Mouse (Mus musculus) thymus, adult 18-20 months (tissue): ENCODE measurements around the gene Rfx2.

ENCODE experiments used
- DNase-seq, 2 experiments: peaks; one replicate each; pipeline ENCODE4 v3.0.0; 2022; ENCODE audit warnings: mixed read lengths in 2 of 2

Rfx2 gene

DNA sequence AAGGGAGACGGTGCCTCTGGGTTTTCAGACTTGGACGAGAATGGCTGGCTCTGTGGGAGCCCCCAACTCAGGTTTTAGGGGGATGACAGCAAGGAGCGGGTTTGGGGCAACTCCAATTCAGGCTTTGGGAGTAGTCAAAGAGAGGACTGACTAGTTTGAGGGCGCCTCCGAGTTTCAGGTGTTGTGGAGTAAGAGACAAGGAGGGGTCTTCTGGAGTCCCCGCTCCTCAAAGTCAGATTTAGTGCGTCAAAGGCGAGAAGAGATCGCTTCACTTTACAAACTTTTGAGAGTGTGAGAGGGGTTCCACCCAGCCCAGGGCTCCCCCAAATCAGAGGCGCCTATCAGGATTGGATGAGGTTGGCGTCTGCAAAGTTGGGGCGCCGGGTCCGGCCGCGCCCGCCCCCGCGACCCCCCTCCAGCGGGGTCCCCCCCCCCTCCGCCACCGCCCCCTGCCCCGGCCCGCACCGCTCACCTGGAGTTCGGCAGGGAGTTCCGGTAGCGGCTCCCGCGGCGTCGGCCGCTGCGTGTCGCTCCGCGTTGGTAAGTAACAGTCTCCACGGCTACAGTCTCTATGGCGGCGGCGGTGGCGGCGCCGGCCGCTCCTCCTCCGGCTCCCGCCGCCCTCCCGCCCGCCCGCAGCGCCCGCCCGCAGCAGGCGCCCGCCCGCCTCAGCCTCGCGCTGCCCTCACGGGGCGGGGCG is at the start of gene Rfx2:
Gene Rfx2, minus strand, starts transcription at position 603 of the 700 bp plus-strand sequence.
- peak in 1 of 2 experiments; percentile 44 for DNase-seq

DNA sequence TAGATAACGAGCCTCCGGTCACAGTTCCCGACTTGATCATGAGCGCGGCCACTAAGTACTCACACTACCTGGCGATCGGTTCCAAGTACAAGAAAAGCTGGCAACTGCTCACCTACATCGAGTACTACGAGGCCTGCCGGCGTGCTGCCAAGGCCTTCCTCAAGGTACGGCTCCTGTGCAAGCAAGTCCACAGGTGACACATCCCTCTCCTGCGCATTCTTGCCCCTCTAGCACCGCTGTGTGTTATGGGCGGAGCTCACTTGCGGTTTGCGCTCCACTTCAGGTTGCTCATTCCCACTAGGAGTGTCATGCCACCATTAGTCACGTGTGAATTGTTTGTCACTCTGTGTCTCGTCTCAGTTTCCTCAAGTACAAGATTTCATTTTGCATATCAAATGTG is 46.6 kb upstream of the Rfx2 start:
- DNase-seq = no peak

DNA sequence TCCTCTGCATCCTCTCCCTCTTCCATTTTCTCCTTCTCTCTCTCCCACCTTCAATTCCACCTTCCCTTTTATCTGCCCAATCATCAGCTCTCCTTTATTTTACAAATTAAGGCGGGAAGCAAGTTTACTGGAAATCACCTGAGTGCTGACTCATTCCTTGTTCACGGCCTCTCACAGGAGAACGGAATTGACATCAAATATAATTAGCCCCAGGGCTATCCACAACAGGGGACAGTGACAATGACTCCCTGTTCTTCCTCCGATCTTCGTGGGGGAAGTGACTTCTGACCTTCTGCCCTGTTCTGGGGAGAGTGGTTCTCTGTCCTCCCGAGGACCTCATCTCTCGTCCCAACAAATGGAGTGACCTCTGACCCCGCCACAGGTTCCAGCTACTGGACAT is 46.2 kb upstream of the Rfx2 start:
- DNase-seq = no peak

DNA sequence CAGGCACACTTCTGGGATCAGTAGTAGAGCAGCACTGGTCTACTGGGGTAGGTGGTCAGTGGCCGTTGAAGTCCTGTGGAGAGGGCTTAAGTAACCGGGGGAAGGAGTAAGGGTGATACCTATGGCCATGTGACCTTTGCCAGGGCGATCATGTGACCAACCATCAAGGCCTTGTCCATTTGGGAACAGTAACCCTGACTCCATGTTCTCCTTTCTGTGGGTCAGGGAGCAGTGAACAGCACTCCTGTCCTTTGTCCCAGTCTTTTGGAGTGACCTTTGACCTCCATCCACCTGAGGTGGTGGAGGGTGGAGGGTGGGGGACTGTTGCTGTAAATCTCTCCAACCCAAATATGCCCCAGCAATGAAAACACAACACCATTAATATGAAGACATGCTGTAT is 45.7 kb upstream of the Rfx2 start:
- no peak for DNase-seq

DNA sequence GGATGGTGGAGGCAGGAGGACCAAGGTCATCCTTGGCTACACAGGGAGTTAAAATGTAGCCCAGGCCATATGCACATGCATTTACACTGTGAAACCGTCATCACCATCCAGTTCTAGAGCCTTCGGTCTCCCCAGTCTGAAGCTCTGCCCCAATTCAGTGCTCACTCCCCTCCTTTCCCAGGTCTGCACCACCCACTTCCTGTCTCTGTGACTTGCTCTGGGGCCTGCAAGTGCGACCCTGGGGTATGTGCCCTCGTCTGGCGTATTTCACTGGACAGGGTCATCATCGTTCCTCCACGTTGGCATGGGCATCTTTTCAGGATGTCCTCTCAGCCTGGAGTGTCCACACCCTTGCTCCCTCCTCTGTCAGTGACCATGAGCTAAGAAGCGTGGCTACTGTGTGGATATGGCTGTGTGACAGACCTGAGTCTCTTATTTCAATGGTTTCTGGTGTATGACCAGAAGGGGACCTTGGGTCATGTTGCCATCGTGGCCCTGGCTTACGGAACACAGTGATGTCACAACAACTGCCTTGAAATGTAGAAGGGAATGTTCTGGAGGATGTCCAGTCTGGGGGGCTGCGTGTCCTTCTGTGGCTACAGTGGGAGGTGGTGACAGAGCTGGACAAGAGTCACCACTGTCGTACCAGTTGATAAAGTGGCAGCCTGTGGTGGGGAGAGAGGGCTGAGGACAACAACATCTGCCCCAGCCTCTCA is 44.3 kb upstream of the Rfx2 start, which contains the start of gene 1700061G19Rik:
Gene 1700061G19Rik, plus strand, starts transcription at position 542 of the 716 bp plus-strand sequence.
- no peak for DNase-seq

DNA sequence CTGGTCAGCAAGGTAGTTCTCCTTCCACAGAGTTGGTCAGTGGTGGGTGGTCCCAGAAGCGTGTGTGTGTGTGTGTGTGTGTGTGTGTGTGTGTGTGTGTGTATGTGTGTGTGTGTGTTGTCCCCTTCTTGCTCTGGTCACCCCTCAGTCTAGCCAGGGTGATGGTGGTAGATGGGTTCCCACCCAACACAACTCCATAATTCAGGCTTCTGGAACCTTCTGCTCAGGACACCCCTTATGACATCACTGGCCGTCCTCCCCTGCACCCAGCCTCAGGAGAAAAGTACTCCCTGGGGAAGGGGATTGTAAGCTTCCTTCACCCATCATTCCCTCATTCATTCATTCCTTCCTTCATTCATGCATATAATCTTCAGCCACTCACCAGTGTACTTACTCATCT is 43.4 kb upstream of the Rfx2 start, which contains the start of gene Acsbg2:
Gene Acsbg2, minus strand, starts transcription at position 211 of the 400 bp plus-strand sequence.
- DNase-seq = no peak

DNA sequence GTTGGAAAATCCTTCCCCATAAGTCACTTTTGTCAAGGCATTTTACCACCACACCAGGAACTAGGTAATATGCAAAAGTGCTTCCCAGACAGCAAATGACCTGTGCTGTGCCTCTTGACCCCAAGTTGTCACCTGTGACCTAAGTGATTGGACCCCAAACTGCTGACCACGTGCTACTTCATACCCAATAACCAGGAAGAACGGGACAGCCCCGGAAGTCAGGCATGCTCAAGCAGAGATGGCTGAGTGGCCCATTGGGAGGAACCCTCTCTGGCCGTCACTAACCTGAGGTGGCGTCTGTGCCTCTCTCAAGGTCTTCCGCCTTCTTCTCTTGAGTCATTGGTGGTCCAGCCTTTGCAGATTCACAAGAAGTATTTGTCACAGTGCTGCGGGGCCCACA is 41.7 kb upstream of the Rfx2 start:
- DNase-seq = no peak

DNA sequence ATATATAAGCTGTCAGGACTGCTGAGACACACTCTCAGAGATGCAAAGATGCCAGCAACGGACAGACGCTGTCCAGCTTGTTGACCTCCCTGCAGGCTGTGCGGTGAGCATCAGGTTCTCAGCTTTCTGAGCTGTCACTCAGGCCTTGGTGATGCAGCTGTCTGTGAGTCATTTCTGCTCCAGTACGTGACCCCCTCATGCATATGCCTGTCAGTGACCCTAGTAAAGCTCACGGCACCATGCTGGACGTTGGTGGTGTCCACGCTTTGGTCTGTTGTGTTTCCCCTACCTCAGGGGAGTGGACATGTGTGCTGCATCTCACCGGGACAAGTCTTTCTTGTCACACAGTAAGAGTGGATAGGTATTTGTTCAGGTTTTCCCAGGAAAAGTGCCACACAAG is 41.0 kb upstream of the Rfx2 start:
- DNase-seq = no peak

DNA sequence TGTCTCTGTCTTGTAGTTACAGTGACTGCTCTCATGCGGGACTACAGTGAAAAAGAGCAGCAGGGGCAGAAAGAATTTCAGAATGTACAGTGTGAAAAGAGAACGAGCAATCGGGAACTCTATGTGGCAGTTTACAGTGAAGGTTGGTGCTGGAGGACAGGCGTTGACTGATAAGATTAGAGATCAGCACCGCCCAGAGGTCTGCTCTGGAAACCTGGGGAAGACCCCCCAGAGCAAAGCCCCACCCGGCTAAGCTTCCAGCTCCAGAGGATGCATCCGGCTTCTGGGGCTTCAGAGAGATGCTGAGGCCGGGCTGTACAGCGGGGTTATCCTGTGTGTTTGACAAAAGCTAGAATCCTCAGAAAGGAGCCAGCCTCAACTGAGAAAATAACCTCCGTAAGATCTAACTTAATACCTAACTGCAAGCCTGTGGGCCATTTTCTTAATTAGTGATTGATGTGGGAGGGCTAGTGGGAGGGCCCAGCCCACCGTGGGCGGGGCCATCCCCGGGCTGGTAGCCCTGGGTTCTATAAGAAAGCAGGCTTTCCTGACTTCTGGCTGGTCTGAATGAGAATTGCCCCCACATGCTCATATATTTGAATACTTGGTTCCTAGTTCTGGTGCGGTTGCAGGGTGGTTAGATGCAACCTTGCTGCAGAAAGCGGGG is 39.6 kb upstream of the Rfx2 start:
- no peak for DNase-seq

DNA sequence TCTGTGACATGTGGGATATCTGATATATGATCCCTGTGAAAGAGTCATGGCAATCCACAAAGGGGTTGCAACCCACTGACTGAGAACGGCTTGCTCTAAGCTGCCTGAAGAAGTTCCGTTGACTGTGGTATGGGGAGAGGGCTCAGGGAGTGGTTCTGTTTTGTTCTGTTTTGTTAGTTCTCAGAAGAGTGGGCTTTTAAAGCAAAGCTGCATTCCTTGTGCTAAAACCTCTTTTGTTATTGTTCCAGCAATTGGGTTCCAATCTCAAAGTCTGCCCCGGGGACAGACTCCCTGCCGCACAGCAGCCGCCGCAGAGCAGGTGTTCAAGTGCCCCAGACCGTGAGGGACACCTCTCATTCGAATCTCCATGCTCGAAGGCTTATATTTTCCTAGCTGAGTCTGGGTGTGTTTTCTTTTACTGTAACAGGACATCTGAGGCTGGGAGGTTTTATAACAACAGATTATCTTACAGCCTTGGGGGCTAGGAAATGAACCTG is 38.7 kb upstream of the Rfx2 start:
- DNase-seq = no peak

DNA sequence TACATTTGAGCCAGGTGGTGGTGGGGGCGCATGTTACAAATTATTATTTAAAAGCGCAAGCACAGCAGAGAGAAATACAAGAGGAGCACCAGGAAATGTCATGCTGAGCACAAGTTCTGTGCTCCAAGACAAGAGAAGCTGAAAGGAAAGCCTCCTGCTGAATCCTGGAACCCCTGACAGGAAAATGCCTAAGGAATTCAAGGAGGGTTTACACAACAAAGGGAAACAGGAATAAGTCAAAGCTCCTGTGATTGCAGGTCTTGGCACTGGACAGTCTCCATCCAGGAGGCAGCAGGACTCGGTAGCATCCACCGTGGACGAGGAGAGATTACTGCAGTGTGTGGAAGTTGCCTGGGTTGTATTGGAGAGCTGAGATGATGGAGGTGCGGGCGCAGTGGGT is 35.3 kb upstream of the Rfx2 start:
- DNase-seq = no peak

DNA sequence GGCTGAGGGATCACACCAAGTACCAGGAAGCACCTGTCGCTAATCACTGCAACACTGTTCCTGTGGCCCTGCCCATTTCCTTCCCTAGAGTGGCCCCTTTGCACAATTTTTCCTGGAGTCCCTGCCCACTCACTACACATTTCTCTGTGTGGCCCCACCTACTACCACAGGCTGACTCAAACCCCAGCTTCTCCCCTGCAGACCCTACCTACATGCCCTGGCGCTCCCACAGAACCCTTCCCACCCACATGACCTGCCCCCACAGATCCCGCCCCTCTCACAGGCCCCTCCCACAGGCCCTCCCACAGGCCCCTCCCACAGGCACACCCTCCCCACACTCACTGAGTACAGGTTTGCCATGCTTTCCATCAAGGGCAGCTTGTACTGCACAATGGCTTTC is 30.4 kb upstream of the Rfx2 start:
- no peak for DNase-seq

DNA sequence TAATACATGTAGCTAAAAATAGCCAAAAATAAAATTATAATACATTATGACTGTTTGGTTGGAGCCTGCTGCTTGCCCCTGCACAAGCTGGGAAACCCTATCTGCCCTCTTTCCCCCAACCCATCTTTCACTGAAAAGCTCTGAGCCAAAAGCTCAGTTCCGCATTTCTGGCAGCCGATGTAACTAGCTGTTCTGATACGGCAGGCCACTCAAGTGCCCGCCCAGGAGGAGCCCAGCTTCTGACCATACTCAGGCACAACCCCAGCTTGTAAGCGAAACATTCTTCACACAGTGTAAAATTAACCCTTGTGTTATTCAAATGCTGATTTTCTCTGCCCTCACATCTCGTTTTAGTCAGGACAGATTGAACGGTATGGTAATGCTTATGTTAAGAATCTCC is 28.1 kb upstream of the Rfx2 start:
- DNase-seq = no peak

DNA sequence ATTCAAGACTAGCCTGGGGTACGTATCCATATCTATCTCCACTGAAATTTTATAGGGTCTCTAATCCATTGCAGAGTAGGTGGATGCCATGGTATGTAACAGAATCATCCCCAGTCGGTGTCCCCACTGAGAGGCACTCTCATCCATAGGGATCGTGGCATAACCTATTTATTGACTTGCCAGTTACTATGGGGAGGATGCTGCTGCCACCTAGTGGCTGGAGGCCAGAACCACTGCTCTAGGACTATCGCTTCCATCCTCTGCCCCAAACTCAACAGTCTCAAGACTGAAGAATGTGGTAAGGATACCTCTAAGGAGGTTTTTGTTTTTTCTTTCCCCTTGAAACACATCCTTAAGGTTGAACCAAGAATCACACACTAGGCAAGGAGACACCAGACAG is 27.4 kb upstream of the Rfx2 start:
- DNase-seq = peak; percentile 25 to 28

DNA sequence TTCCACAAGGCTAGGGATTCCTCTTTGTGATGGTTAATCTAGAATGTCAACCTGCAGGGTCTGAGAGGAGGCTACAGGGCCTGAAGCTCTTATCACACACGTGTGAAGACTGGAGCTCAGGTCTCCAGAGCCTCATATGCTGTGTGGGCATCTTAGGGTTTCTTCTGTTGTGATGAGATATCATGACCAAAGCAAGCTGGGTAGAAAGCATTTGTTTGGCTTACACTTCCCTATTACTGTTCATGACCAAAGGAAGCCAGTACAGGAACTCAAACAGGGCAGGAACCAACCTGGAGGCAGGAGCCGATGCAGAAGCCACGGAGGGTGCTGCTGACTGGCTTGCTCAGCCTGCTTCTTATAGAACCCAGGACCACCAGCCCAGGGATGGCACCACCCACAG is 24.6 kb upstream of the Rfx2 start:
- DNase-seq = no peak

DNA sequence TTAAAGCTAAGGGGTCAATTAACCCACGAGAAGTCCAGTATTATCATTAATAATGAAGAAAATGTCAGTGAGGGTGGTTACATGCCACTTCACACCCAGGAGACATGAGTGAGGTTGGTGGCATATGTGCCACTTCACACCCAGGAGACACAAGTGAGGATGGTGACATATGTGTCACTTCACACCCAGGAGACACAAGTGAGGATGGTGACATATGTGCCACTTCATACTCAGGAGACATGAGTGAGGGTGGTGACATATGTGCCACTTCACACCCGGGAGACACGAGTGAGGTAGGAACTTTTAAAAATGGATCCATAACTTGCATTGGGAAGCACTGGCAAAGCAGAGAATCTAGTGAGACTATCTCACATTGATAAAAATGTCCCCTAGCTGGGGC is 20.4 kb upstream of the Rfx2 start:
- DNase-seq = no peak

DNA sequence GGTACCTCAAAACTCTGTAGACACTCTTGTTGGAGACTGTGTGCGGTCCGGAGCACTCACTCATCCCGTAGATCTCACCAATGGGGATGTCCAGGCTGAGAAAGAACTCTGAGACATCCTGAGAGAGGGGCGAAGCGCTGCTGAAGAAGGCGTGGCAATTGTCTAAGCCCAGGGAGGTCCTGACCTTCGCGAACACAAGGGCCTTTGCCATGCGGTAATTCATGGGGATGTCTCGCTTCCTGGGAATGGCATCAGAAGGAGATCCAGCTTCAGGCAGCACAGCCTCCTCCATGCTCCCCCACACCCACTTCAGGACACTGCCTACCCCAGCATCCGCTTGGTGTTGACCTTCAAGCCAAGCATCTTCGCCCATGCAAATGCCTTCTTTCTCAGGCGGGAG is 18.9 kb upstream of the Rfx2 start:
- no peak for DNase-seq

DNA sequence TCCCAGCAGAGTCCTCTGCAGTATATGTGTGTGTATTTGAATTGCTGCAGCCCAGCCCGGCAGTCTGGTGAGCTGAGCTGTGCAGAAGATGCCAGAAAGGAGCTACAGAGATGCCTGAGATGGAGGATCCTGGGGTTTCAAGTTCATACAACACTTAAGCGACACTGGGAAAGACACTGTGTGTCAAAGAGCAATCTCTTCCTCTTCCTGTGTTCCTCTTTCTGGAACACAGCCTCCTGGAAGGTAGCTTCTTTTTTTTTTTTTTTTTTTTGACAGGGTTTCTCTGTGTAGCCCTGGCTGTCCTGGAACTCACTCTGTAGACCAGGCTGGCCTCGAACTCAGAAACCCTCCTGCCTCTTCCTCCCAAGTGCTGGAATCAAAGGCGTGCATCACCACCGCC is 18.0 kb upstream of the Rfx2 start:
- DNase-seq = no peak

DNA sequence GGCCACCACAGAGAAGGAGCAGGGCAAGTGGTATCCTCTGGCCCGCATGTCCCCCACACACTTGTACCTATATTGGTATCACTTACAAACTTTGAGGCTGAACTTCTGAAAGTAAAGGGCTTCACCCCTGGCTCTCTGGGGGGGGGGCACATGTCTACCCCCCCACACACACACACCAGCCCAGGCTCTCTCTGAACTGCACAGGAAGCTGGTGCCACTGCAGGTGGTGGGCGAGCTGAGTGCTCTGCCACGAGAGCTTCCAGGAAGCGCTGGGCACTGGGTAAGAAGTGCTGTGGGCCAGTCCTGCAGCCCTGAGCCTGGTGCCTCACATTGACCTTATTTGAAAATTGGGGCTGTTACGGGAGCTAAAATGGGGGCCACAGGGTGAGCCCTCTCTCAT is 12.9 kb upstream of the Rfx2 start:
- DNase-seq = peak; percentile 42 to 67

DNA sequence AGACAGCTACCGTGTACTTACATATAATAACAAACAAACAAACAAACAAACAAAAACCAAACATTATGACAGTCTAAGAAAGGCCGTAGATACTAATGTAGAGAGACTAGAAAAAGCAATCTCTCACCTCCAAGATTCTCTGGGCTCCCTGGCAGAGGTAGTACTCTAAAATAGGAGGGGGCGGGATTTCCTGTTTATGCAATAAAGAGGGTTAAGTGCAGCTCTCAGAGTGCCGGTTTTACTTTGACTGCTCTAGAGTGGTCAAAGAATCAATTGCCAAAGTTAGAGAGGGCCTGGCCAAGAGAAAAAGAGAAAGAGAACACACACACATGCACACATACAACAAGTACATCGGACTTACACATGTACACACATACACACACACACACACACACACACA is 11.4 kb upstream of the Rfx2 start:
- no peak for DNase-seq

DNA sequence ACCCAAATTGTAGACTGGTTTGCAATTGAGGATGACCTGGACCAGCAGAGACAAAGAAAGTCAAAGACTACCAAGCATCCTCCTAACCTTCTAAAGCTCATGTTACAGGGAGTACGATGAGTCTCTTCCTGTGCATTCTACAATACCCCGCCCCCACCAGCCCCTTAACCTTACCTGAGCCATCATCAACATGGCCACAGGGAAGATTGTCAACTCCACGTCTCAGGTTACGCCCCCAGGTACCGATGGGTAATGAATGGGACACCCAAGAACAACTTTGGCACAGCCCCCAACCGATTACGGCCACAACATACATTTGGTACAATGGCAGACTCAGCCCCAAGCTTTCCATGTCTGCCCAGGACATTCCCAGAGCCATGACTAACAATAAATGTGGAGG is 9.7 kb upstream of the Rfx2 start:
- DNase-seq = no peak

DNA sequence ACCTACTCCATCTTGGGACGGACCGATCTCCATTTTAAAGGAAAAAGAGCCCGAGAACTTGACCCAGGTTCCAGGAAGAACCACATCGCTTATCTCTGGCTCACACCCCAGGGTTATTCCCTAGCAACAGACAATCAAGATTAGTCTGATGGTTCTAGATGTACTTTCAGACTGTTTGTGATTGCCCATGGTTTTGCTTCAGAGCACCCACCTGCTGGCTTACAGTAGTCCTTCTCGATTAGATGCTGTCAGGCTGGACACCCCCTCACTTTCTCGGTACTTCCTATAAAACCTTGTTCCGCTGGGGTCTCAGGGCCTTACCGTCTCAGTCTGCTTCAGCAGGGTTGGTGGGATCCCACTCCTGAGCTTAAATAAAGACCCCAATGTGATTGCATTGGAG is 5.5 kb upstream of the Rfx2 start:
- no peak for DNase-seq

DNA sequence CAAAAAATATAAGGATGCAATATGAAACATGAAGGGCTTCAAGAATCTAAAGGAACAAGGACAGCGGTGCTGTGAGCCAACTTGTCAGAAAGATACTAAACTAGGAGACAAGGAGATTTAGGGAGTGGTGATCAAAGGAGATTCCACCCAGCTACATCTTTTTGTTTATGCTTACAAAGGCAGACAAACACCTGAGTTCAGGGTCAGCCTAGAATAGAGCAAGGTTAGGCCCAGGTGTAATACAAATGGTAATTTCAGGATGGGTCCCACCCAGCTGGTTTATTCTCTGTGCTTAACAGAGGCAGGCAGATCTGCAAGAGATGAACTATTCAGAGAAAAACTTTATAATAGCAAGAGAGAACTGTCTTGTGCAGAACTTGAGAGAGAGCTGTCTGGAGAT is 2.6 kb upstream of the Rfx2 start:
- no peak for DNase-seq

DNA sequence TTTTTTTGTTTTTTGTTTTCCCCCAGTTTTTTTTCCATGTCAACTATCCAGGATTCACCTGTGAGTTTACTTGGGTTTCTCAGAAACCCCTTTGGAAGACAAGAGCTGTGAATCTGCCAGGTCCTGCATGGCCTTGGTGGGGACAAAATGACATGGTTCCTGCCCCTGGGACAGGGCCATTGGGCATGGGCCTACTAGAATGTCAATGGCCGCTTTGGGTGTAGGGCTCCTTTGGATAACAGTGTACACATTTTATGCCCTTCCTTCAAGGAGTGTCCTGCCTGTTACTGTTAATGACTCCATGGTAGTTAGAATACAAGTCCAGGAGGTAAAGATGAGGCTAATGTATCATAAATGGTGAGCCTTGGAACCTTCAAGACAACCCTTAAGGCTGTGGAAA is 2.1 kb upstream of the Rfx2 start:
- DNase-seq = no peak
